Mouse (Mus musculus) embryonic facial prominence, embryonic 14.5 days (tissue): Measurements from ENCODE around the gene Tmem44. TPM values are rescaled to one million over a fixed set of nuclear protein-coding genes. Genes with fewer than 3 reads are reported as not detected.

ENCODE experiments used
- ATAC-seq: fragments of 200-750 bp; cut with Nextera tagmentation; 2 replicates; pipeline ENCODE4 v1.8.0; 2017; ENCODE audit warnings: low read depth, moderate number of reproducible peaks, moderate TSS enrichment
- DNase-seq: peaks from one replicate; pipeline ENCODE4 v3.0.0-alpha.2; 2015; ENCODE audit warnings: low spot score
- H3K27ac ChIP-seq: fragments of 300-500 bp; sonication (generic); replicated peaks from 2 replicates; pipeline ENCODE4 v1.5.1; 2014; ENCODE audit warnings: low read depth, mild to moderate bottlenecking, low read length, moderate library complexity
- H3K27me3 ChIP-seq: fragments of 300-500 bp; sonication (generic); replicated peaks from 2 replicates; pipeline ENCODE4 v1.6.1; 2014; ENCODE audit warnings: low read length; ENCODE audit not compliant: control insufficient read depth, insufficient read depth
- H3K36me3 ChIP-seq: fragments of 300-500 bp; sonication (generic); 2 replicates; pipeline ENCODE4 v1.6.1; 2014; ENCODE audit warnings: low read length, mixed read lengths; ENCODE audit not compliant: control insufficient read depth, insufficient read depth
- H3K4me1 ChIP-seq: fragments of 300-500 bp; sonication (generic); 2 replicates; pipeline ENCODE4 v1.6.1; 2014; ENCODE audit warnings: antibody characterized with exemption, low read length; ENCODE audit not compliant: control insufficient read depth, insufficient read depth
- H3K4me2 ChIP-seq: fragments of 300-500 bp; sonication (generic); 2 replicates; pipeline ENCODE4 v1.6.1; 2014; ENCODE audit warnings: low read depth, mild to moderate bottlenecking, low read length, moderate library complexity, mixed read lengths
- H3K4me3 ChIP-seq: fragments of 300-500 bp; sonication (generic); 2 replicates; pipeline ENCODE4 v1.5.1; 2014; ENCODE audit warnings: low read depth, mild to moderate bottlenecking, low read length
- H3K9ac ChIP-seq: fragments of 300-500 bp; sonication (generic); 2 replicates; pipeline ENCODE4 v1.6.1; 2014; ENCODE audit warnings: low read depth, mild to moderate bottlenecking, low read length, moderate library complexity, mixed read lengths
- H3K9me3 ChIP-seq: fragments of 300-500 bp; sonication (generic); 2 replicates; pipeline ENCODE4 v1.6.1; 2016; ENCODE audit warnings: low read length; ENCODE audit not compliant: control insufficient read depth
- WGBS: fragments of 180-500 bp; shearing (Covaris S2); extraction: QIAGEN DNeasy Blood & Tissue Kit; methylation state at CpG from one replicate; pipeline ENCODE4 v1.1.7; 2014; 5-methylcytosine and 5-hydroxymethylcytosine counted together
- polyA plus RNA-seq: library from polyadenylated mRNA; unstranded; fragments of >200 nt; fragmentation: Nextera tagmentation; extraction: Ambion mirVana; gene quantifications from 2 replicates; pipeline ENCODE4 v1.2.1, GENCODE M21; 2014

Gene Tmem44
- polyA plus RNA-seq, 1 experiment from 2014 or later: 13.8 TPM

- Histone ChIP-seq H3K27ac (no peak overlapping the region), H3K4me3 (no peak overlapping the region), H3K4me1 (no peaks in the 10 kb centered on the region), H3K9ac (no peak overlapping the region), H3K9me3 (no peaks in the 10 kb centered on the region), H3K27me3 (no peaks in the 10 kb centered on the region), H3K4me2 (peak overlapping the region; percentile 27; the same call in 1 of the 2 replicates), H3K36me3 (peaks cover 15% of the 10 kb centered on the region; the same call in 1 of the 2 replicates)
- WGBS: 29% methylated on average over 20 of the region's 20 CpGs
- ATAC-seq: 0 out of 2 replicates have a peak, but pooled peaks have one; percentile 34
- peak; percentile 38 for DNase-seq
These were observed 18.8 kb downstream of the Tmem44 start for GRCm38 (mm10) chr16:30531761-30532406.

GRCm38 (mm10) chr16:30530815-30531214, 19.8 kb downstream of the Tmem44 start:
- WGBS: 54% methylated on average over 4 of the region's 4 CpGs
- peaks cover 15% of the 10 kb centered on the region; the same call in 1 of the 2 replicates for H3K36me3 ChIP-seq
- DNase-seq: no peak
- no peak for ATAC-seq
- H3K4me1 ChIP-seq: no peaks in the 10 kb centered on the region
- no peak overlapping the region for H3K4me2 ChIP-seq
- H3K27ac ChIP-seq: no peak overlapping the region
- H3K9ac ChIP-seq: no peak overlapping the region
- no peaks in the 10 kb centered on the region for H3K9me3 ChIP-seq
- no peak overlapping the region for H3K4me3 ChIP-seq
- no peaks in the 10 kb centered on the region for H3K27me3 ChIP-seq

- 79% methylated on average over 8 of the region's 8 CpGs for WGBS
- no peak for ATAC-seq
- no peak overlapping the region for H3K9ac ChIP-seq
These were observed 22.3 kb downstream of the Tmem44 start for GRCm38 (mm10) chr16:30528386-30528785.

GRCm38 (mm10) chr16:30527889-30528288, 22.8 kb downstream of the Tmem44 start:
- ATAC-seq (no peak), DNase-seq (no peak)
- no peak overlapping the region for H3K4me3 ChIP-seq
- H3K4me2 ChIP-seq: no peak overlapping the region
- peaks cover 20% of the 10 kb centered on the region; the same call in 1 of the 2 replicates for H3K36me3 ChIP-seq
- H3K27ac ChIP-seq: no peak overlapping the region
- H3K4me1 ChIP-seq: no peaks in the 10 kb centered on the region
- 66% methylated on average over 2 of the region's 2 CpGs for WGBS
- H3K9me3 ChIP-seq: no peaks in the 10 kb centered on the region
- H3K27me3 ChIP-seq: no peaks in the 10 kb centered on the region
- H3K9ac ChIP-seq: no peak overlapping the region

More at GRCm38 (mm10) chr16:30528386-30528785, 22.3 kb downstream of the Tmem44 start:
- no peaks in the 10 kb centered on the region for H3K27me3 ChIP-seq
- no peak for DNase-seq
- no peak overlapping the region for H3K27ac ChIP-seq
- no peak overlapping the region for H3K4me3 ChIP-seq
- H3K4me2 ChIP-seq: no peak overlapping the region
- H3K4me1 ChIP-seq: no peaks in the 10 kb centered on the region
- H3K9me3 ChIP-seq: no peaks in the 10 kb centered on the region
- H3K36me3 ChIP-seq: peaks cover 20% of the 10 kb centered on the region; the same call in 1 of the 2 replicates

GRCm38 (mm10) chr16:30525756-30526155, 24.9 kb downstream of the Tmem44 start:
- peaks cover 24% of the 10 kb centered on the region for H3K36me3 ChIP-seq
- no peak overlapping the region for H3K4me2 ChIP-seq
- no peaks in the 10 kb centered on the region for H3K4me1 ChIP-seq
- DNase-seq: no peak
- no peak overlapping the region for H3K4me3 ChIP-seq
- H3K9ac ChIP-seq: no peak overlapping the region
- no peak overlapping the region for H3K27ac ChIP-seq
- H3K9me3 ChIP-seq: no peaks in the 10 kb centered on the region
- no peak for ATAC-seq
- WGBS: 83% methylated on average over 14 of the region's 14 CpGs
- no peaks in the 10 kb centered on the region for H3K27me3 ChIP-seq

- no peak overlapping the region for H3K27ac ChIP-seq
- H3K4me1 ChIP-seq: no peaks in the 10 kb centered on the region
These were observed 26.2 kb downstream of the Tmem44 start for GRCm38 (mm10) chr16:30524481-30524880.

GRCm38 (mm10) chr16:30522253-30522940, 28.2 kb downstream of the Tmem44 start:
- no peak overlapping the region for H3K4me2 ChIP-seq
- no peak overlapping the region for H3K4me3 ChIP-seq
- H3K9me3 ChIP-seq: no peaks in the 10 kb centered on the region
- H3K9ac ChIP-seq: no peak overlapping the region
- no peaks in the 10 kb centered on the region; the same call in 1 of the 2 replicates for H3K4me1 ChIP-seq
- ATAC-seq (peak; percentile 64; the same call in 1 of the 2 replicates), DNase-seq (no peak)
- H3K27me3 ChIP-seq: no peaks in the 10 kb centered on the region
- H3K27ac ChIP-seq: no peak overlapping the region
- 54% methylated on average over 10 of the region's 10 CpGs for WGBS
- H3K36me3 ChIP-seq: peaks cover 16% of the 10 kb centered on the region; the same call in 1 of the 2 replicates

More at GRCm38 (mm10) chr16:30524481-30524880, 26.2 kb downstream of the Tmem44 start:
- H3K4me2 ChIP-seq: no peak overlapping the region
- ATAC-seq (no peak), DNase-seq (no peak)
- H3K9ac ChIP-seq: no peak overlapping the region
- H3K36me3 ChIP-seq: peaks cover 22% of the 10 kb centered on the region
- H3K4me3 ChIP-seq: no peak overlapping the region
- 92% methylated on average over 6 of the region's 6 CpGs for WGBS
- no peaks in the 10 kb centered on the region for H3K27me3 ChIP-seq
- no peaks in the 10 kb centered on the region for H3K9me3 ChIP-seq

GRCm38 (mm10) chr16:30521147-30521546, 29.5 kb downstream of the Tmem44 start:
- Histone ChIP-seq H3K9ac (no peak overlapping the region), H3K27ac (no peak overlapping the region), H3K4me1 (no peaks in the 10 kb centered on the region; the same call in 1 of the 2 replicates), H3K27me3 (no peaks in the 10 kb centered on the region), H3K36me3 (peaks cover 16% of the 10 kb centered on the region; the same call in 1 of the 2 replicates), H3K4me3 (no peak overlapping the region), H3K9me3 (no peaks in the 10 kb centered on the region), H3K4me2 (no peak overlapping the region)
- 67% methylated on average over 3 of the region's 3 CpGs for WGBS
- ATAC-seq (no peak), DNase-seq (no peak)
